Mouse (Mus musculus) kidney, postnatal 10 days (tissue): ENCODE results near the gene Rprm.
A peak's percentile ranks its signal among the peaks of the same experiment; 100 is the strongest.

Experiments
- DNase-seq: peaks from one replicate; pipeline ENCODE4 v3.0.0; 2021; ENCODE audit warnings: mixed read lengths

The Rprm gene

DNA sequence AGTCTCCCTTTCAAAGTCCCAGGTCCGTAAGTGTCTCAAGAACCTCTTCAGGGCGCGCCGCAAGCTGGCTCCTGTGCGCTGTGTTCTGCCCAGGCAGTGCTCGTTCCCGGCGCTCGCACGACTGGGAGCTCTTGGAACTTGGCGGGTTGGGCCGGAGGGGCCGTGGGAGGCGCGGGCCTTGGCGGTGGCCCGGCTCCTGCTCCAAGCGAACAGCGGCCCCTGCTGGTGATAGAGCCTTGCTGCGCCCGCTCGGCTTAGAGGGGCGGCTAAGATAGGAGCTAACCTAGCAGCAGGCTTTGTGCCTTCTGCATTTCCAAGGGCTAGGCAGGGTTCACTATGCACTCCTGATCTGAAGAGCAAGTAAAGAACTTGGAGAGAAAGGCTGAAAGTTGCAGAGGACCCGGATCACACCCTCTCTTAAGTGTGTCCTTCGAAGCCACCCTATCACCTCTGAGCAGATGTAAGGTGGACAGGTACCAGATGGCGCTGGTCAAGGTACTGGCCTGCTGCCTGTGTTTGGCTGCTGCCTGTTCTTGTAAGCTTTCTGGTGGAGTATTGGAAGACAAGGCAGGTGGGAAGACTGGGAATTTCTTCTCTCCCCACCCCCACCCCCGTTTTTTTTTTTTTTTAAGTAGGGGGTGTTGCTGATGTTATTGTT lies at the start of gene Rprm:
Gene Rprm, minus strand, starts transcription at position 123 of the 658 bp plus-strand sequence.
- peak; percentile 94 for DNase-seq

DNA sequence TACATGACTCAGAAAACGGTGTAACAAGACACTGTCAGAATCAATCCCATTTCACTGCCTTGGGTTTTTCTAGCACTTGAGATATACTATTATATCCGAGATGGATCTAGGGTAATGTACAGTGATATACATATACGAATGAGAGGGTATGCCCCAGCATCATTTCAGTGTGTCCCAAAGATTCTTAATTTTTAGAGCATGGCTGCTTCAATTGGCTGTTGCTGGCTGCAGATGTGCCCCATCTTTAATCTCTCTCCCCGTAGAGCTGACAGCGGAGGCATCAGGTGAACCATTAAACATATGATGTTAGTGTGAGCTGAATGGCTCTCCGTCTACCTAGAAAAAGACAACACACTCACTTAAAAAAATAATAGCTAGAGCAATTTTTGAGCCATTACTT lies 34.0 kb upstream of the Rprm start:
- no peak for DNase-seq

DNA sequence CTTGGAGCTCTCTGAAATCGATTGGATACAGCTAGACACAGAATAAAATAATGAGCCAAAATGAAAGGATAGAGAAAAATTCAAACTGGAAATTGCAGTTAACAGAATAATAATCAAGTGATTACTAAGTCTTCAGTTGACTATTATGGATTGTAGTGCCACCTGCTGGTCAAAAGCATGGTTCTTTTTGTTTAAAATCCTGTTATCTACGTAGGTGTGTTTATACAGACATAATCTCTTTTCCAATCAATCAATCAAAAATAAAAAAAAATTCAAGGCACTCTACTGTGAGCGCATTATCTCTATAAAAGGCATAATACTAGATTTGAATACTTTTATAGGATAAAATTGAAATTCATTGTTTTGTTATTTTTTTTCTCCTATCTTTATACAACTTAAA lies 33.5 kb upstream of the Rprm start:
- peak; percentile 41 for DNase-seq

DNA sequence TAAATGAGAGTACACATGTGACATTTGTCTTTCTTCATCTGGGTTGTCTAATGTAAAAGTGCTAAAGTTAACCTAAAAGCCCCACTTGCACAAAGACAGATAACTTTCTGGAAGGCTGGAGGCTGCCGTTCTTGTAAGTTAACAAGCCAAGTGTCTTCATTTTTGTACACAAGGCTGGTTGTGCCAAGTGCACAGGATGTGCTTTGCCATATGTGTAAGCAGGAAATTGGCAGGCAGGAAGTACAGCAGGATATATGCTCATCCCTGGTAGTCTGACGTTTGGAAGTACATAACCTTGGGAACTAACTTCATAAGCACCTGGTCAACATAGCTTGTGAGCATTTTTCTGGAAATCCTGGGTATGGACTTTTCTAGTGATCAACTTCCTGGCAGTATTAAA lies 25.9 kb upstream of the Rprm start:
- no peak for DNase-seq

DNA sequence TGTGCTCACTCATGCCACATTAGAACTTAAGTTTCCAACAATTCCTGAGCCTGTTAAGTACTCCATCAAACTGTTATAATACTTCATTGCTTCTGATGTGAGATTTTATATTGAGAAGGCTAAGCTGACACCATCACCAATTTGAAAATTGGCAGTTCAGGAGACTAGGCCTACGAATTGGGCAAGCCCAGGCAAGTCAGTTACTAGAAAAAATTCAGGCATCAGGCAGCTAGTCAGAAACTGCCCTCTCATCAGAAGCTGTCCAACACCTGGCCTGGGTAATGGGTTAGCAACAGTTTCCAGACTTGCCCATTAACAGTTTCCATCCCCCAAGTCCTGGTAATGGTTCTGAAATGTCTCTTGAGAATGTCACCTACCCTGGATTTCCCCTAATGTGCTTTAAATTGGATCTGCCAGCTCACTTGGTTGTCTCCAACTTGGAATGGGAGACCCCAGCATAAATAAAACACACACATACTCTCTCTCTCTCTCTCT lies 20.9 kb upstream of the Rprm start:
- DNase-seq: no peak

DNA sequence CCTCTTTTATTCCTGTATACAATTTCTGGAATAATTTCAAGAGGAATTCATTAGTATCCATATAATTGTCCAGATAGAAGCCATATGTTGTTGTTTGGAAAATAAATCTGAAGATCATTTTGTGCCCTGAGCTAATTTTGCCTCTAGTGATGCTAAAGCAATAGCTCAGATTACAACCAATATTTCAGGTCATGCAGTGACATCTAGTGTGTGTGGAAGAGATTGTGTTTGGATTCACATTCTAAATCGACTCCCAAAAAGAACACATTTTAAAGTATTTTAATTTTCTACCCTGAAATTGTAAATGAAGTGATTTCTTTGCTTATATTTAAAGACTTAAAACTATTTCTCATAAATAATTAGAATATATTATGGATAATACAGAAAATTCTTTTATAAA lies 14.6 kb upstream of the Rprm start:
- DNase-seq: no peak

DNA sequence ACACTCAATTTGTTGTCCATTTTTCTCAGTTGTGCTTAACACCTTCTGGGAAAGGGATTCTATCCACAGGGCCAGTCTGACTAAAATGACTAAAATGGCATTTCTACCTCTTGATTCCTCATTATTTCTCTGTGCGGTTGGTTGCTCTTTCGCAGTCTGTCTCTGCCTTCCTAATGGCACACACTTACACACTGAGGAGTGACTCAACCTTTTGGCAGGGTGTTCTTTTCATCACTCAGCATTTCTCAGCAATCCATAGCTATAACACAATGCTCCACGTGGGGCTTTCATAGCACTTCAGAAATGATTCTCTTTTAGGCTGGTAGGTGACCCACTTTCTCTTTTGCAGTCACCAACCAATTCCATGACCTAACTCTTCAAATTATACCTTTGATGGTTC lies 7.3 kb upstream of the Rprm start:
- DNase-seq: no peak

DNA sequence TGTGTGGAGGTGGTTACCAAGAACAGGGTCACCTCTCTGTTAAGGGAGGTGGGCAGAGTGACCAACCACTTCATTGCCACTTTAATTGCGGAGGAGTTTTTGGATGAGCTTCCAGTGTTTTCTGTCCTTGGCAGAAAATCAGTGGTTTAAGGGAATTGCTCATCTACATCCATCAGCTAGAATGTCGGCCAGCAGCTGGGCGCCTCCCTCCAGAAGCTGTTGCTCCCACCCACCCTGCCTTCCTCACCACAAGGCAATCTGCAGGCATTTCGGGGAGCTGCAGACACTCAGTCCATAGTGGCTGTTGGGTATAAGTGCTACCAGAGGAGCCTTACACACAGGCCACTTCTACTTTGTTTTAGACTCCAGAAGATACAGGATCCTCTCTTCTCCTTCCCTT lies 902 bp upstream of the Rprm start:
- DNase-seq: no peak

DNA sequence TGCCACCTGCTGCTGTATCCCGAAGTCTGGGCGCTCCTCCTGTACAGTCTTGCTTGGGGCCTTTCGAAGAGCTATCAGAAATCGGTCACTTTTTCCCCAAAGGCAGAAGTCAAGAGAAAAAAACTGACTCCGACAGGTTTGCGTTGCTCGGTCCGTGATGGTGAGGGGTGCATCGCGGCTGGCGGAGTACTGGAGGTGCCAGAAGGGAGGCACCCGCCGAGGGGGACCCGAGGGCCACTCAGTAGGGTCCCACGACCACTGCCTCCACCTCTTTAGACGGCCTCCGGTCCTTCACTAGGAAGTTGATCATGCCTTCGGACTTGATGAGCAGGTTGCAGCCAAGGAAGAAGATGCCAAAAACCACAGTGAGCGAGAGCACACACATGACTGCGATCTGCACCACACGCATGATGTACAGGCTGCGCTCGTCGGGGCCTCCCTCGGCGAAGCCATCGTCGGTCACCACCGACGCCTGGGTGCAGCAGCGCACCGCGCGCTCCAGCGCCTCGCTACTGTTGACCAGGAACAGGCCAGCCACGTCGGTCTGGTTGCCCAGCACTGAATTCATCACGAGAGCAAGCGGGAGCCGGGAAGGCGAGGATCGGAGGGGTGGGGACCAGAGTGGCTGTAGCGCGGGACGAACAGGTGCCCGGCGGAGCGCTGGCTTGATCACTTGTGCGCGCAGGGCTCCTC lies 469 bp downstream of the Rprm start:
- no peak for DNase-seq

DNA sequence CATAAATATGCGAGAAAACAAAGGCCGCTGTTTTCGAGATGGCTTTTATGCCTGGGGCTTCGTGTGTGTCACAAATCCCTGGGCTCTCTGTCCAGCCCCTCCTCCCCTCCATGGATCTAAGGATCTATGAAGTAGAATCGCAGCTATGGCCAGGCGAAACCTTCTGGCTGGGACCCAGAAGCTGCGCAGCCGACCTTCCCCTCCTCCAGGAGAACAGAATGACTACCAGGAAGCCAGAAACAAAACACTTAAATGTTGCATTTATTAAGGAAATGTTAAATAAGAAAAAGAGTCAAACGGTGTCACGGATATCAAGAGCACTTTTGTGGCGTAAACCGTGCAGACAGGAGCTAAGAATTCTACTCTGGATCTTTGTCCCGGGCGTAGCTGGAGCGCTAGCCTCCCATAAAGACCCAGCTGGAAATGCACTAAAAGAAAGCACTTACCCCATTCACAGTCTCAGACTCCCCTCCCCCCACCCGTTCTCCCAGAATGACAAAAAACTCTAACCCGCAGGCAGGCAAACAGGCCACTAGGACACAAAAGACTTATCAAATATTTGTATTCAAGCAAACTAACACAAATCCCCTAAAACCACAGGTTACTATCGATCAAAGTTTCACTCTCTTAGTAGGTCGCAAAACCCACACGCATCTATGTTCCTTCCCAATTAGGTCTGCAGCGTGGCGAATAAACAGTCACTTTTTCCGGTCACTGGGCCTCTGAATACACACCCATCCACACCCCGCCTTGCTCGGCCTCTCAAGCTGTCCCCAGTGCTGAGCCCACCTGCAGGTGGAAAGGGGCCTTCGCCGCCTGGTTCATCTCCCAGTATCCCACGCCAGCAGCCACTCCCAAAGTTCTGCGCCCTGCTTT lies 1.3 kb downstream of the Rprm start:
- peak; percentile 9 for DNase-seq

DNA sequence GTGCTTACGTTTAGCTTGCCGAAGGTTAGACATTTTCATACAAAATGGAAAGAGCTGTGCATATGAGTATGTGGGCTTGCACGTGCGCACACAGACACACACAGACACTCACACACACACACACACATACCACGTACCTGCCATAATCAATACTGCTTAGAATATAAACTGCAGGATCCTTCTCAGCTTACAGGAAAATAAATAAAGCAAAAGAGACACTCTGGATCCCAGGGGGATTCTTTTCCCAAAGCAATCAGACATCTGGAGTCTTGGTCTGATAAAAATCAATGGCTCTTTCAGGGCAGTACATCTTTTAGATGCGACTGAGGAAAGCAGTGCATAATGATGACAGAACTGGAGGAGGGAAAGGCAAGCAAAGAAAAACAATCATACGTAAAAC lies 6.4 kb downstream of the Rprm start:
- no peak for DNase-seq

DNA sequence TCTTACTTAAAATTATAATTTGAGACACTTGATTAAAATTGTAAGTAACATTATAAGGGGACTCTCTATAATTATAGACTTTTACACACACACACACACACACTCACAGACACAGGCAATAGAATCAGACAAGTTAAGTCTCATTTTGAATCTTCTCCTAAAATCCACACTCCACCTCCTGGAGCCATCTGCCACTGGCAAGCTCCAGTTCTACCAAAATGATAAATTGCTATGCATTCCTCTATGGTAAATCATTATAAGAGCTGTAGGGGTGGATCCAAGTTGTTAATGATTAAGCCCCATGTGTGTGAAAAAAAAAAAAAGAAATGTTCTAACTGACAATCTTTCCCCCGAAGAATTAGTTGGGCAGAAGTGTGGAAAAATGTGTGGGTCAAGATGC lies 13.8 kb downstream of the Rprm start:
- DNase-seq: no peak

DNA sequence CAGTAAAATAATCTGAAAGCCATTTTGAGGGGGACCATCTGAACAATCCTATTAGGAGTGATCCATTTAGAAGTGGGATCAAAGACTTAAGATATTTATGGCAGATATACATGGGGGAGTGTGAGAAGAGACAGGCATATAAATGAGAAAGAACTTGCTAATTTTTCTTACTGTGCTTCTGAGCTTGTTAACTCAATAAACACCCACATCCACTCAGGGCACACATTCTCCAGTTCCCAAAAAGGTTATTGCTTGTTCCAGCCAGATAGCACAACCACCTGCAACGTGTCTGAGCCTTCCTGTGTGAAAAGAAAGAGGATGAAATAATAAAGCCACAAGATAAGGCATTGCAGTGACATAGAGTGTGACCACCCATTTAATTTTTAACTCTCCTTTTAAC lies 22.9 kb downstream of the Rprm start:
- DNase-seq: no peak

DNA sequence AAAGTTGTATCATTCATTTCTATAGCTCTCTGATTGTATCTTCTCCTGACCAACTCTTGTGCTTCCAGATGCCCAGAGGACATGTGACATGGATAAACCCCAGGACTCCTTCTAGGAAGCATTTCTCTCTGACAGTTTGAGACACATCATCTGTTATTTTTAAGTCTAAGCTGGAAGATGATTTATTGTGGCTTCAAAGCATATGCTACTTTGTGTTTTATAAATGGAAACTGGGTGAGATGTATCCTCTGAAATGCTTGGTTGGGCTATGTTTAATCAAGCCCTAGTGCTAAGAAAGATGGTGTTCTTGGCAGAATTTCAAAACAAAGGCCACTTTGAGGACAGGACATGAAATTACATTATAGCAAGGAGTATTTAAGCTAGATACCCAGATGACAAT lies 24.3 kb downstream of the Rprm start:
- DNase-seq: no peak
